Mouse (Mus musculus) midbrain, embryonic 11.5 days (tissue): ENCODE measurements around the gene 3110040M04Rik. TPM values are rescaled to one million over a fixed set of nuclear protein-coding genes. Genes with fewer than 3 reads are reported as not detected.

ENCODE experiments used
- ATAC-seq: fragments of 200-750 bp; cut with Nextera tagmentation; 2 replicates; pipeline ENCODE4 v1.8.0; 2017; ENCODE audit warnings: moderate TSS enrichment, moderate library complexity; ENCODE audit not compliant: low FRiP score
- DNase-seq: peaks from one replicate; pipeline ENCODE4 v3.0.0; 2015; ENCODE audit warnings: low spot score; ENCODE audit errors: missing footprints
- H3K27ac ChIP-seq: fragments of 300-500 bp; sonication (generic); 2 replicates; pipeline ENCODE4 v1.5.1; 2014; ENCODE audit warnings: low read depth, low read length
- H3K27me3 ChIP-seq: fragments of 300-500 bp; sonication (generic); 2 replicates; pipeline ENCODE4 v1.6.1; 2014; ENCODE audit warnings: mild to moderate bottlenecking, low read length, moderate library complexity, mixed read lengths; ENCODE audit not compliant: control insufficient read depth, insufficient read depth
- H3K36me3 ChIP-seq: fragments of 300-500 bp; sonication (generic); 2 replicates; pipeline ENCODE4 v1.6.1; 2014; ENCODE audit warnings: mild to moderate bottlenecking, low read length, moderate library complexity, mixed read lengths; ENCODE audit not compliant: control insufficient read depth, insufficient read depth
- H3K4me1 ChIP-seq: fragments of 300-500 bp; sonication (generic); 2 replicates; pipeline ENCODE4 v1.6.1; 2014; ENCODE audit warnings: low read length; ENCODE audit not compliant: control insufficient read depth, insufficient read depth
- H3K4me2 ChIP-seq: fragments of 300-500 bp; sonication (generic); 2 replicates; pipeline ENCODE4 v1.6.1; 2014; ENCODE audit warnings: mild to moderate bottlenecking, moderate library complexity
- H3K4me3 ChIP-seq: fragments of 300-500 bp; sonication (generic); 2 replicates; pipeline ENCODE4 v1.5.1; 2014; ENCODE audit warnings: low read depth, low read length
- H3K9ac ChIP-seq: fragments of 300-500 bp; sonication (generic); 2 replicates; pipeline ENCODE4 v1.6.1; 2014; ENCODE audit warnings: low read length
- H3K9me3 ChIP-seq: fragments of 300-500 bp; sonication (generic); 2 replicates; pipeline ENCODE4 v1.6.1; 2016; ENCODE audit warnings: low read length; ENCODE audit not compliant: control insufficient read depth
- WGBS: fragments of 180-500 bp; shearing (Covaris S2); extraction: QIAGEN DNeasy Blood & Tissue Kit; methylation state at CpG from one replicate; pipeline ENCODE4 v1.1.7; 2014; 5-methylcytosine and 5-hydroxymethylcytosine counted together
- polyA plus RNA-seq: library from polyadenylated mRNA; unstranded; fragments of >200 nt; fragmentation: Nextera tagmentation; extraction: Ambion mirVana; gene quantifications from 2 replicates; pipeline ENCODE4 v1.2.1, GENCODE M21; 2014

3110040M04Rik gene
- polyA plus RNA-seq, 1 experiment from 2014 or later: 0.38 TPM

GRCm38 (mm10) chr1:151236141-151236930 is 32.4 kb downstream of the 3110040M04Rik start:
- 0 out of 2 replicates have a peak, but pooled peaks have one; percentile 8 for ATAC-seq
- WGBS: 81% methylated on average over 13 of the region's 13 CpGs

GRCm38 (mm10) chr1:151237780-151238179 is 33.9 kb downstream of the 3110040M04Rik start:
- H3K9ac ChIP-seq: no peak overlapping the region
- WGBS: 83% methylated on average over 3 of the region's 3 CpGs
- DNase-seq (no peak), ATAC-seq (no peak)
- no peak overlapping the region for H3K27ac ChIP-seq
- no peak overlapping the region for H3K4me2 ChIP-seq
- no peaks in the 10 kb centered on the region; the same call in 1 of the 2 replicates for H3K9me3 ChIP-seq
- no peak overlapping the region for H3K4me3 ChIP-seq
- no peaks in the 10 kb centered on the region for H3K36me3 ChIP-seq
- H3K4me1 ChIP-seq: peaks cover 2% of the 10 kb centered on the region; the same call in 1 of the 2 replicates
- no peaks in the 10 kb centered on the region for H3K27me3 ChIP-seq

More at GRCm38 (mm10) chr1:151236141-151236930, 32.4 kb downstream of the 3110040M04Rik start:
- no peaks in the 10 kb centered on the region; the same call in 1 of the 2 replicates for H3K9me3 ChIP-seq
- DNase-seq: peak; percentile 81
- no peak overlapping the region for H3K4me3 ChIP-seq
- H3K27me3 ChIP-seq: no peaks in the 10 kb centered on the region
- H3K9ac ChIP-seq: no peak overlapping the region
- H3K4me1 ChIP-seq: peaks cover 2% of the 10 kb centered on the region; the same call in 1 of the 2 replicates
- H3K27ac ChIP-seq: no peak overlapping the region
- H3K36me3 ChIP-seq: no peaks in the 10 kb centered on the region
- H3K4me2 ChIP-seq: no peak overlapping the region

- Histone ChIP-seq H3K4me3 (no peak overlapping the region), H3K4me1 (no peaks in the 10 kb centered on the region), H3K4me2 (no peak overlapping the region), H3K27ac (no peak overlapping the region), H3K36me3 (no peaks in the 10 kb centered on the region), H3K9me3 (no peaks in the 10 kb centered on the region), H3K9ac (no peak overlapping the region), H3K27me3 (no peaks in the 10 kb centered on the region)
- 91% methylated on average over 4 of the region's 4 CpGs for WGBS
- ATAC-seq (no peak), DNase-seq (no peak)
Measured at GRCm38 (mm10) chr1:151243332-151243731, 39.4 kb downstream of the 3110040M04Rik start.

- Histone ChIP-seq H3K4me3 (no peak overlapping the region), H3K9me3 (no peaks in the 10 kb centered on the region), H3K27ac (no peak overlapping the region), H3K9ac (no peak overlapping the region), H3K36me3 (no peaks in the 10 kb centered on the region), H3K27me3 (no peaks in the 10 kb centered on the region), H3K4me1 (no peaks in the 10 kb centered on the region), H3K4me2 (no peak overlapping the region)
- WGBS: 92% methylated on average over 5 of the region's 5 CpGs
- DNase-seq: no peak
- ATAC-seq: no peak
Measured at GRCm38 (mm10) chr1:151244013-151244412, 40.1 kb downstream of the 3110040M04Rik start.

- Histone ChIP-seq H3K27ac (no peak overlapping the region), H3K27me3 (no peaks in the 10 kb centered on the region), H3K4me2 (no peak overlapping the region), H3K4me1 (no peaks in the 10 kb centered on the region), H3K36me3 (no peaks in the 10 kb centered on the region), H3K4me3 (no peak overlapping the region), H3K9ac (no peak overlapping the region), H3K9me3 (no peaks in the 10 kb centered on the region)
- WGBS: 89% methylated on average over 4 of the region's 4 CpGs
- DNase-seq: peak; percentile 33
- ATAC-seq: no peak
Measured at GRCm38 (mm10) chr1:151244761-151245160, 40.8 kb downstream of the 3110040M04Rik start.

GRCm38 (mm10) chr1:151245165-151245564 is 41.2 kb downstream of the 3110040M04Rik start:
- ATAC-seq (no peak), DNase-seq (peak; percentile 47)
- H3K27me3 ChIP-seq: no peaks in the 10 kb centered on the region
- no peaks in the 10 kb centered on the region for H3K36me3 ChIP-seq
- no peak overlapping the region for H3K4me2 ChIP-seq
- H3K4me1 ChIP-seq: no peaks in the 10 kb centered on the region
- H3K4me3 ChIP-seq: no peak overlapping the region
- no peak overlapping the region for H3K27ac ChIP-seq
- no peak overlapping the region for H3K9ac ChIP-seq
- no peaks in the 10 kb centered on the region for H3K9me3 ChIP-seq
- WGBS: 84% methylated on average over 10 of the region's 10 CpGs

GRCm38 (mm10) chr1:151245846-151246245 is 41.9 kb downstream of the 3110040M04Rik start:
- Histone ChIP-seq H3K4me3 (no peak overlapping the region), H3K4me2 (no peak overlapping the region), H3K27me3 (no peaks in the 10 kb centered on the region), H3K9me3 (no peaks in the 10 kb centered on the region), H3K27ac (no peak overlapping the region), H3K4me1 (no peaks in the 10 kb centered on the region), H3K36me3 (no peaks in the 10 kb centered on the region), H3K9ac (no peak overlapping the region)
- ATAC-seq (no peak), DNase-seq (peak; percentile 79)
- WGBS: 71% methylated on average over 2 of the region's 2 CpGs

GRCm38 (mm10) chr1:151250109-151250508 is 46.2 kb downstream of the 3110040M04Rik start:
- 91% methylated on average over 3 of the region's 3 CpGs for WGBS
- Histone ChIP-seq H3K4me2 (no peak overlapping the region), H3K9me3 (no peaks in the 10 kb centered on the region), H3K27ac (no peak overlapping the region), H3K36me3 (no peaks in the 10 kb centered on the region), H3K27me3 (no peaks in the 10 kb centered on the region), H3K4me1 (no peaks in the 10 kb centered on the region), H3K4me3 (no peak overlapping the region), H3K9ac (no peak overlapping the region)
- DNase-seq (no peak), ATAC-seq (no peak)

GRCm38 (mm10) chr1:151250529-151251193 is 46.7 kb downstream of the 3110040M04Rik start:
- Histone ChIP-seq H3K4me3 (no peak overlapping the region), H3K9me3 (no peaks in the 10 kb centered on the region), H3K27ac (no peak overlapping the region), H3K27me3 (no peaks in the 10 kb centered on the region), H3K4me1 (no peaks in the 10 kb centered on the region), H3K36me3 (no peaks in the 10 kb centered on the region), H3K9ac (no peak overlapping the region), H3K4me2 (no peak overlapping the region)
- WGBS: 67% methylated on average over 18 of the region's 18 CpGs
- peak; percentile 46; the same call in 1 of the 2 replicates for ATAC-seq
- DNase-seq: peak; percentile 83
